Mouse (Mus musculus) neural tube, embryonic 14.5 days (tissue): ENCODE results near the gene Zscan29. TPM values are rescaled to one million over a fixed set of nuclear protein-coding genes. Genes with fewer than 3 reads are reported as not detected.

Experiments
- ATAC-seq: fragments of 200-750 bp; cut with Nextera tagmentation; 2 replicates; pipeline ENCODE4 v1.8.0; 2017; ENCODE audit warnings: low read depth, mild to moderate bottlenecking, moderate TSS enrichment, moderate library complexity
- H3K27ac ChIP-seq: fragments of 300-500 bp; sonication (generic); 2 replicates; pipeline ENCODE4 v1.5.1; 2014; ENCODE audit warnings: low read depth, mild to moderate bottlenecking, control low read depth, low read length, moderate library complexity, mixed read lengths
- H3K27me3 ChIP-seq: fragments of 300-500 bp; sonication (generic); 2 replicates; pipeline ENCODE4 v1.6.1; 2014; ENCODE audit warnings: low read length; ENCODE audit not compliant: control insufficient read depth, insufficient read depth
- H3K36me3 ChIP-seq: fragments of 300-500 bp; sonication (generic); 2 replicates; pipeline ENCODE4 v1.6.1; 2014; ENCODE audit warnings: low read length, mixed read lengths; ENCODE audit not compliant: control insufficient read depth, insufficient read depth
- H3K4me1 ChIP-seq: fragments of 300-500 bp; sonication (generic); 2 replicates; pipeline ENCODE4 v1.6.1; 2014; ENCODE audit warnings: low read length; ENCODE audit not compliant: control insufficient read depth, insufficient read depth
- H3K4me2 ChIP-seq: fragments of 300-500 bp; sonication (generic); 2 replicates; pipeline ENCODE4 v1.6.1; 2014; ENCODE audit warnings: mild to moderate bottlenecking, low read depth, low read length, control low read depth
- H3K4me3 ChIP-seq: fragments of 300-500 bp; sonication (generic); 2 replicates; pipeline ENCODE4 v1.5.1; 2014; ENCODE audit warnings: low read depth, low read length, control low read depth, mixed read lengths
- H3K9ac ChIP-seq: fragments of 300-500 bp; sonication (generic); replicated peaks from 2 replicates; pipeline ENCODE4 v1.6.1; 2014; ENCODE audit warnings: low read depth, mild to moderate bottlenecking, control low read depth, low read length, mixed read lengths
- H3K9me3 ChIP-seq: fragments of 300-500 bp; sonication (generic); 2 replicates; pipeline ENCODE4 v1.6.1; 2016; ENCODE audit warnings: low read length; ENCODE audit not compliant: control insufficient read depth
- WGBS: fragments of 180-500 bp; shearing (Covaris S2); extraction: QIAGEN DNeasy Blood & Tissue Kit; methylation state at CpG from one replicate; pipeline ENCODE4 v1.1.7; 2014; 5-methylcytosine and 5-hydroxymethylcytosine counted together
- polyA plus RNA-seq: library from polyadenylated mRNA; unstranded; fragments of >200 nt; fragmentation: Nextera tagmentation; extraction: Ambion mirVana; gene quantifications from 2 replicates; pipeline ENCODE4 v1.2.1, GENCODE M21; 2014

Zscan29 gene
- polyA plus RNA-seq, 1 experiment from 2014 or later = 7.7 TPM

DNA sequence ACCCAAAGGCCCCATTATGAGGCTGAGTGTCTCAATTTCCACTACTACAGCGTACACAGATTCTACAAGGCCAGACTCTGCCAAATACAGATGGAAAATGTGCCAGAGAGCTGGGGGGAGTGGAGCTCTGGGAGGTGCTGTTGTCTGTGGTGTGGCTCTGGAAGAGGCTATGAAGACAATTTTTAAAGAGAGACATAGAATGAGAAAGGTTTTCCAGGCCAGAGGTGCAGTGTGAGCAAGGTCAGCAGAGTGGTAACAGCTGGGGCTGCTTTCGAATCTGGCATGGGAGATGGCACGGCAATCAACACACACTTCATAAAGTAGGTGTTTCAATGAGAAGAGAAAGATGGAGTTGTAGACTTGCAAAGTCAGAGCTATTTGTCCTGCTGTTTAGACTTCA lies 51.7 kb downstream of the Zscan29 start:
- Histone ChIP-seq H3K4me3 (no peak overlapping the region), H3K36me3 (no peaks in the 10 kb centered on the region), H3K27ac (no peak overlapping the region), H3K27me3 (no peaks in the 10 kb centered on the region), H3K9me3 (no peaks in the 10 kb centered on the region), H3K4me1 (no peaks in the 10 kb centered on the region), H3K4me2 (no peak overlapping the region), H3K9ac (no peak overlapping the region)
- 91% methylated on average over 3 of the region's 3 CpGs for WGBS
- no peak for ATAC-seq

- Histone ChIP-seq H3K4me1 (no peaks in the 10 kb centered on the region), H3K27ac (no peak overlapping the region), H3K9me3 (no peaks in the 10 kb centered on the region), H3K4me3 (no peak overlapping the region), H3K4me2 (no peak overlapping the region), H3K36me3 (no peaks in the 10 kb centered on the region), H3K27me3 (no peaks in the 10 kb centered on the region), H3K9ac (no peak overlapping the region)
- ATAC-seq = no peak
- WGBS = 96% methylated on average over 2 of the region's 2 CpGs
Measured at GRCm38 (mm10) chr2:121115418-121115817, 55.5 kb downstream of the Zscan29 start.

DNA sequence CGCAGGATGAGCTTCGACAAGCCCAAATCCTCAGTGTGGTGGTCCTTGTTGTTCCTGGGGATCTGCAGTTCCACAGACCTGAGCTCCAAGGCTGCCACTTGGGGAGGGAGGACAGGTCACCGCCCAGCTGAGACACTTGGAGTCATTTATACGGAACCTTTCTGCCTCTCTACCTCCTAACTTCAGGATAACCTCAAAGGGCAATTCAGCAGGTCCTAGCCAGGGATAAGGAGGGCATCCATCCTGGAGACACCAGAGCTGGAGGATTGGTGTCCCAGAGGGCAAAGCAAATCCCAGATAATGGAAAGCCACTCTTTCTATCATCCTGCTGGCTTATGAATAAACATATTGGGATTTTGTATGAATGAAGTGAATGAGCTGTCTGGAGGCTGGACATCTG lies 61.2 kb downstream of the Zscan29 start, which contains the start of gene Tgm7:
Gene Tgm7, minus strand, starts transcription at position 101 of the 400 bp plus-strand sequence.
- 93% methylated on average over 4 of the region's 4 CpGs for WGBS
- Histone ChIP-seq H3K27me3 (no peaks in the 10 kb centered on the region), H3K27ac (no peak within 1 kb of the TSS), H3K4me1 (no peaks in the 10 kb centered on the region), H3K4me2 (no peak within 1 kb of the TSS), H3K9ac (no peak within 1 kb of the TSS), H3K36me3 (no peaks in the 10 kb centered on the region), H3K4me3 (no peak within 1 kb of the TSS), H3K9me3 (no peaks in the 10 kb centered on the region)
- no peak for ATAC-seq

Other genes with a start within 250 kb of the Zscan29 start
- gene Ubr1, start 200.4 kb downstream of the Zscan29 start, polyA plus RNA-seq = 33.3 and 37.9 TPM in 2 replicates
- gene Tmem62, start 194.1 kb downstream of the Zscan29 start, polyA plus RNA-seq = 22.1 and 22.6 TPM in 2 replicates
- 94.2 and 98.9 TPM in 2 replicates for gene Ccndbp1, start 162.7 kb downstream of the Zscan29 start, polyA plus RNA-seq
- gene Epb42, start 134.1 kb downstream of the Zscan29 start, polyA plus RNA-seq = 0.27 and 0.73 TPM in 2 replicates
- gene Tgm5, start 85.3 kb downstream of the Zscan29 start, polyA plus RNA-seq = 0.10 and 0.17 TPM in 2 replicates
- not detected in 2 replicates for gene Tgm7, start 61.3 kb downstream of the Zscan29 start, polyA plus RNA-seq
- gene Adal, start 30.7 kb downstream of the Zscan29 start, polyA plus RNA-seq = 33.0 and 34.3 TPM in 2 replicates
- gene Lcmt2, start 30.5 kb downstream of the Zscan29 start, polyA plus RNA-seq = 20.0 and 21.1 TPM in 2 replicates
- 44.3 and 56.5 TPM in 2 replicates for gene Tubgcp4, start 471 bp downstream of the Zscan29 start, polyA plus RNA-seq
- 161 and 185 TPM in 2 replicates for gene Trp53bp1, start 100.3 kb upstream of the Zscan29 start, polyA plus RNA-seq
- gene Map1a, start 118.5 kb upstream of the Zscan29 start, polyA plus RNA-seq = 39.7 and 65.1 TPM in 2 replicates
- gene Ppip5k1, start 184.3 kb upstream of the Zscan29 start, polyA plus RNA-seq = 20.3 and 23.5 TPM in 2 replicates
- 83.5 and 108 TPM in 2 replicates for gene Ckmt1, start 186.6 kb upstream of the Zscan29 start, polyA plus RNA-seq
- gene Strc, start 216.0 kb upstream of the Zscan29 start, polyA plus RNA-seq = not detected in 2 replicates
- gene Pdia3, start 242.7 kb upstream of the Zscan29 start, polyA plus RNA-seq = 219 and 309 TPM in 2 replicates
- 4.8 and 7.8 TPM in 2 replicates for gene Catsper2, start 242.7 kb upstream of the Zscan29 start, polyA plus RNA-seq